ENCODE assay signal across 11 mouse cellular contexts in genomic region chr12:100986423-100986822, GRCm38 (mm10). TPM values are rescaled to one million over a fixed set of nuclear protein-coding genes. Genes with fewer than 3 reads are reported as not detected.
DNase-seq lines count a peak whose midpoint lies in the region; ATAC-seq lines count a peak whose summit lies in the region.
"Had no signal": no experiment of that assay in that cellular context is flagged by ENCODE, and none has a peak within 500 bp of the region (broad histone marks: within the 10 kb centered on the region; RNA-seq: fewer than 3 reads in every experiment).

No protein-coding gene starts in this region.

- no peak overlapping the region for H3K4me3 ChIP-seq in lung, embryonic 15.5 days
- no peak overlapping the region for H3K4me3 ChIP-seq in forebrain, embryonic 14.5 days (ENCODE audit: low read depth, low read length)
- H3K4me3 ChIP-seq in midbrain, embryonic 15.5 days: no peak overlapping the region
- H3K4me3 ChIP-seq: liver, embryonic 13.5 days had no signal

- H3K4me1 ChIP-seq in lung, embryonic 15.5 days: peaks cover 27% of the 10 kb centered on the region
- H3K4me1 ChIP-seq in forebrain, embryonic 14.5 days (ENCODE audit: control insufficient read depth, insufficient read depth, low read length): peaks cover 46% of the 10 kb centered on the region
- peaks cover 67% of the 10 kb centered on the region for H3K4me1 ChIP-seq in midbrain, embryonic 15.5 days

- H3K9me3 ChIP-seq in lung, embryonic 15.5 days: no peaks in the 10 kb centered on the region
- no peaks in the 10 kb centered on the region for H3K9me3 ChIP-seq in forebrain, embryonic 14.5 days (replicated peaks; ENCODE audit: control insufficient read depth, low read length)
- H3K9me3 ChIP-seq in midbrain, embryonic 15.5 days: no peaks in the 10 kb centered on the region
- H3K9me3 ChIP-seq: liver, embryonic 13.5 days had no signal

- peak; percentile 18; the same call in 1 of the 2 replicates for ATAC-seq in frontal cortex, adult (ENCODE audit: low TSS enrichment)
- no peak for ATAC-seq in lung, embryonic 15.5 days (ENCODE audit: borderline replicate concordance, extremely low read depth, low FRiP score, low TSS enrichment)
- peak; percentile 66 for ATAC-seq in forebrain, embryonic 14.5 days
- ATAC-seq in midbrain, embryonic 15.5 days (replicated peaks): no peak; the same call in 1 of the 2 replicates
- ATAC-seq: Patski had no signal

- H3K27me3 ChIP-seq in lung, embryonic 15.5 days: no peaks in the 10 kb centered on the region
- H3K27me3 ChIP-seq in forebrain, embryonic 14.5 days (replicated peaks; ENCODE audit: control insufficient read depth, insufficient read depth, low read length): no peaks in the 10 kb centered on the region
- H3K27me3 ChIP-seq in midbrain, embryonic 15.5 days (replicated peaks): no peaks in the 10 kb centered on the region
- H3K27me3 ChIP-seq: liver, embryonic 13.5 days; Patski had no signal

- no peak overlapping the region for H3K9ac ChIP-seq in lung, embryonic 15.5 days
- H3K9ac ChIP-seq in forebrain, embryonic 14.5 days (ENCODE audit: low read length): no peak overlapping the region
- H3K9ac ChIP-seq in midbrain, embryonic 15.5 days: no peak overlapping the region
- H3K9ac ChIP-seq: liver, embryonic 13.5 days had no signal

- 65% methylated on average over 4 of the region's 4 CpGs for WGBS in lung, embryonic 15.5 days
- 50% methylated on average over 4 of the region's 4 CpGs for WGBS in forebrain, embryonic 14.5 days
- 73% methylated on average over 4 of the region's 4 CpGs for WGBS in midbrain, embryonic 15.5 days

- no peak for DNase-seq in frontal cortex, postnatal 25 days (ENCODE audit: low spot score in 2 of 2)
- DNase-seq in lung, postnatal 14 days: no peak
- DNase-seq in forebrain, embryonic 14.5 days (ENCODE audit: low spot score): peak; percentile 67
- no peak for DNase-seq in spleen, postnatal 4 days (ENCODE audit: low spot score in 2 of 2)
- DNase-seq in cerebellum, adult 11-12 months: no peak
- DNase-seq: kidney, adult 8-10 months; liver, embryonic 13.5 days had no signal

- no peaks in the 10 kb centered on the region for H3K36me3 ChIP-seq in lung, embryonic 15.5 days
- no peaks in the 10 kb centered on the region for H3K36me3 ChIP-seq in forebrain, embryonic 14.5 days (ENCODE audit: control insufficient read depth, insufficient read depth, low read length)
- no peaks in the 10 kb centered on the region for H3K36me3 ChIP-seq in midbrain, embryonic 15.5 days (replicated peaks)

- H3K27ac ChIP-seq in lung, embryonic 15.5 days: 0 out of 2 replicates have a peak overlapping the region, but pooled peaks have one; percentile 44
- peak overlapping the region; percentile 39; the same call in 1 of the 2 replicates for H3K27ac ChIP-seq in forebrain, embryonic 14.5 days (ENCODE audit: low read depth, low read length)
- 0 out of 2 replicates have a peak overlapping the region, but pooled peaks have one; percentile 39 for H3K27ac ChIP-seq in midbrain, embryonic 15.5 days
- H3K27ac ChIP-seq: liver, embryonic 13.5 days had no signal

- H3K4me2 ChIP-seq in lung, embryonic 15.5 days: no peak overlapping the region
- H3K4me2 ChIP-seq in forebrain, embryonic 14.5 days (ENCODE audit: low read length): no peak overlapping the region
- H3K4me2 ChIP-seq in midbrain, embryonic 15.5 days: no peak overlapping the region
- H3K4me2 ChIP-seq: liver, embryonic 13.5 days had no signal

RNA-seq across cellular contexts. Expression of gene Ccdc88c, which starts 42.4 kb away (rescaled TPM):
- 14.3 and 17.9 TPM in 2 replicates for polyA plus RNA-seq in lung, embryonic 15.5 days (2015; fragmentation: Nextera tagmentation; extraction: Ambion mirVana)
- polyA plus RNA-seq in forebrain, embryonic 14.5 days (2014; fragmentation: Nextera tagmentation; extraction: Ambion mirVana): 11.6 and 15.3 TPM in 2 replicates
- polyA plus RNA-seq in midbrain, embryonic 15.5 days (2015; fragmentation: Nextera tagmentation; extraction: Ambion mirVana): 14.6 and 15.8 TPM in 2 replicates

Comparison
In these comparisons a context has a peak if more than half of its experiments do, and no peak if none do; other contexts are left out.
1. ATAC-seq: peak in frontal cortex, adult (single experiment) and forebrain, embryonic 14.5 days (single experiment); none in lung, embryonic 15.5 days (single experiment) and midbrain, embryonic 15.5 days (single experiment).
2. Peak in every context shown above with its lines, with median percentiles within 50 percentile points of each other: H3K27ac ChIP-seq.